Comparison of ENCODE assay signal across 27 mouse cellular contexts in the genomic region with DNA sequence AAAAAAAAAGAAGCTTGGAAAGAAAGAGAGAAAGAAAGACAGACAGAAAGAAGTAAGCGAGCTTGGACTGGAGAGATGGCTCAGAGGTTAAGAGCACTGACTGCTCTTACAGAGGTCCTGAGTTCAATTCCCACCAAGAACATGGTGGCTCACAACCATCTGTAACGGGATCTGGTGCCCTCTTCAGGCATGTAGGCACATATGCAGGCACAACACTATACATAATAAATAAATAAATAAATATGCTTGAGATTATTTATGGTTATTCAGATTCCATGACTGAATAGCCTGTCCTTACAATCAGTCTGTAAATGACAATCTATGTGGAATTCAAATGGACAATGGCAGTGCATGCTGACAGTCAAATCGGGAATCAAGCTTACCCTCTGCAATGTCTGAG. TPM values are rescaled to one million over a fixed set of nuclear protein-coding genes. Genes with fewer than 3 reads are reported as not detected.
DNase-seq lines count a peak whose midpoint lies in the region; ATAC-seq and TF ChIP-seq lines count a peak whose summit lies in the region.
"Had no signal": no experiment of that assay in that cellular context is flagged by ENCODE, and none has a peak within 500 bp of the region (broad histone marks: within the 10 kb centered on the region; RNA-seq: fewer than 3 reads in every experiment).

No protein-coding gene starts in this region.

- no peak overlapping the region for H3K9ac ChIP-seq in heart, postnatal 0 days (replicated peaks; ENCODE audit: low read depth, low read length)
- H3K9ac ChIP-seq in liver, embryonic 15.5 days = no peak overlapping the region
- H3K9ac ChIP-seq: embryonic facial prominence, embryonic 13.5 days; hindbrain, embryonic 14.5 days; midbrain, embryonic 12.5 days had no signal

- no peak overlapping the region for H3K4me3 ChIP-seq in heart, postnatal 0 days (ENCODE audit: low read depth, low read length)
- H3K4me3 ChIP-seq in liver, embryonic 15.5 days (replicated peaks) = no peak overlapping the region
- no peak overlapping the region for H3K4me3 ChIP-seq in cerebellum, adult 2 months (replicated peaks; ENCODE audit: insufficient read depth, low read depth, low read length)
- H3K4me3 ChIP-seq: embryonic facial prominence, embryonic 13.5 days; midbrain, embryonic 12.5 days had no signal

- no peak for ATAC-seq in heart, postnatal 0 days (ENCODE audit: insufficient read depth, low read depth)
- no peak for ATAC-seq in liver, embryonic 15.5 days (ENCODE audit: insufficient read depth)
- 0 out of 2 replicates have a peak, but pooled peaks have one; percentile 26 for ATAC-seq in neutrophil, adult 5-6 weeks (ENCODE audit: extremely low read depth, insufficient number of reproducible peaks, low FRiP score, poor library complexity, severe bottlenecking)

- H3K4me2 ChIP-seq in heart, postnatal 0 days (ENCODE audit: low read depth, low read length) = no peak overlapping the region
- no peak overlapping the region for H3K4me2 ChIP-seq in liver, embryonic 15.5 days
- H3K4me2 ChIP-seq: embryonic facial prominence, embryonic 13.5 days; hindbrain, embryonic 14.5 days; midbrain, embryonic 12.5 days had no signal

- H3K36me3 ChIP-seq in heart, postnatal 0 days (replicated peaks; ENCODE audit: control insufficient read depth, insufficient read depth, low read length) = no peaks in the 10 kb centered on the region
- peaks cover 45% of the 10 kb centered on the region for H3K36me3 ChIP-seq in liver, embryonic 15.5 days (replicated peaks)

- 88% methylated on average over 3 of the region's 3 CpGs for WGBS in heart, postnatal 0 days
- 79% methylated on average over 3 of the region's 3 CpGs for WGBS in liver, embryonic 15.5 days (ENCODE audit: insufficient replicate concordance)
- WGBS in cerebellum, adult 2 months = 95% methylated on average over 3 of the region's 3 CpGs

- intact Hi-C loops in heart, postnatal 14 days (cut with DNase I) = no loop called here

- H3K4me1 ChIP-seq in heart, postnatal 0 days (ENCODE audit: control insufficient read depth, insufficient read depth) = peaks cover 12% of the 10 kb centered on the region
- peaks cover 24% of the 10 kb centered on the region for H3K4me1 ChIP-seq in liver, embryonic 15.5 days (replicated peaks)
- no peaks in the 10 kb centered on the region for H3K4me1 ChIP-seq in cerebellum, adult 2 months (ENCODE audit: control insufficient read depth, insufficient read depth, low read length)
- H3K4me1 ChIP-seq: embryonic facial prominence, embryonic 13.5 days; midbrain, embryonic 12.5 days had no signal

- TF ChIP-seq POLR2A in cerebellum, adult 2 months (IDR thresholded peaks at IDR 0.05; ENCODE audit: borderline replicate concordance, insufficient read depth, low read length) = no peak

- no peaks in the 10 kb centered on the region for H3K9me3 ChIP-seq in heart, postnatal 0 days (replicated peaks; ENCODE audit: control insufficient read depth, low read length)
- H3K9me3 ChIP-seq in liver, embryonic 15.5 days (replicated peaks) = no peaks in the 10 kb centered on the region
- H3K9me3 ChIP-seq: embryonic facial prominence, embryonic 13.5 days; G1E; midbrain, embryonic 12.5 days had no signal

- no peak overlapping the region for H3K27ac ChIP-seq in heart, postnatal 0 days (ENCODE audit: low read depth)
- 0 out of 2 replicates have a peak overlapping the region, but pooled peaks have one; percentile 7 for H3K27ac ChIP-seq in liver, embryonic 15.5 days (replicated peaks)
- no peak overlapping the region for H3K27ac ChIP-seq in cerebellum, adult 2 months (ENCODE audit: insufficient read depth, low read length)
- H3K27ac ChIP-seq: embryonic facial prominence, embryonic 13.5 days; hindbrain, embryonic 14.5 days; macrophage; midbrain, embryonic 12.5 days had no signal

- no peak for DNase-seq in heart, postnatal 0 days (ENCODE audit: low spot score)
- DNase-seq in heart, postnatal 14 days = no peak
- DNase-seq in liver (no peak), ZHBTc4 (ENCODE audit: low read depth, low spot score) (peak; percentile 35)
- DNase-seq in cerebellum, adult 8-10 months = no peak
- no peak for DNase-seq in cerebellum, adult 2 months
- DNase-seq: adrenal gland, postnatal 10 days; cerebellum, adult 18-20 months; gastrocnemius, postnatal 25 days; heart, postnatal 10 days; kidney, adult 8-10 months; layer of hippocampus, postnatal 36 days; left cerebral cortex, postnatal 4 days; thymus, adult 18-20 months had no signal

- TF ChIP-seq EP300 in heart, postnatal 0 days (IDR thresholded peaks at IDR 0.05; ENCODE audit: low read depth) = no peak

- H3K27me3 ChIP-seq in heart, postnatal 0 days (ENCODE audit: control insufficient read depth, insufficient read depth, low read length) = no peaks in the 10 kb centered on the region
- H3K27me3 ChIP-seq in liver, embryonic 15.5 days = no peaks in the 10 kb centered on the region
- no peaks in the 10 kb centered on the region for H3K27me3 ChIP-seq in cerebellum, adult 2 months (ENCODE audit: control insufficient read depth, insufficient read depth, low read length)
- H3K27me3 ChIP-seq: embryonic facial prominence, embryonic 13.5 days; midbrain, embryonic 12.5 days had no signal

- peak; percentile 21 for TF ChIP-seq CTCF in heart, postnatal 0 days (IDR thresholded peaks at IDR 0.05; ENCODE audit: low read depth)
- TF ChIP-seq CTCF in cerebellum, adult 2 months (IDR thresholded peaks at IDR 0.05; ENCODE audit: borderline replicate concordance, insufficient read depth, low read depth, low read length) = no peak

RNA-seq across cellular contexts. Expression of a gene that starts 20.0 kb away (rescaled TPM):
- 24.2 and 30.6 TPM in 2 replicates for total RNA-seq in heart, postnatal 0 days (2014; rRNA removed; ENCODE audit: low replicate concordance)
- 27.4 and 29.7 TPM in 2 replicates for polyA plus RNA-seq in heart, postnatal 0 days (2015; fragmentation: Nextera tagmentation; extraction: Ambion mirVana)
- 10 to 100 TPM; 31.5 to 33.7 TPM for total RNA-seq in heart, postnatal 14 days (2021)
- polyA plus RNA-seq in liver, embryonic 15.5 days (2015; fragmentation: Nextera tagmentation; extraction: Ambion mirVana) = 37.0 and 37.6 TPM in 2 replicates
- 26.5 and 38.3 TPM in 2 replicates for total RNA-seq in neutrophil, adult 5-6 weeks (2017)
- 24.8 and 25.2 TPM in 2 replicates for polyA plus RNA-seq in cerebellum, adult 2 months (2012; rRNA removed)

RNA-seq across cellular contexts. Expression of a gene that starts 35.9 kb away (rescaled TPM):
- not detected in 2 replicates for total RNA-seq in heart, postnatal 0 days (2014; rRNA removed; ENCODE audit: low replicate concordance)
- polyA plus RNA-seq in heart, postnatal 0 days (2015; fragmentation: Nextera tagmentation; extraction: Ambion mirVana) = not detected in 2 replicates
- not detected for total RNA-seq in heart, postnatal 14 days (2021)
- not detected in 2 replicates for polyA plus RNA-seq in liver, embryonic 15.5 days (2015; fragmentation: Nextera tagmentation; extraction: Ambion mirVana)
- not detected in 2 replicates for total RNA-seq in neutrophil, adult 5-6 weeks (2017)
- polyA plus RNA-seq in cerebellum, adult 2 months (2012; rRNA removed) = not detected in 2 replicates
- total RNA-seq: adrenal gland, postnatal 10 days; gastrocnemius, postnatal 25 days; heart, postnatal 10 days; layer of hippocampus, postnatal 36 days; left cerebral cortex, postnatal 4 days had no signal
- polyA plus RNA-seq: C2C12; cortical plate, adult 2 months; embryonic facial prominence, embryonic 13.5 days; frontal cortex, adult 2 months; G1E; hindbrain, embryonic 14.5 days; large intestine, adult 2 months; liver, embryonic 16.5 days; macrophage; midbrain, embryonic 12.5 days; small intestine, adult 2 months had no signal

RNA-seq across cellular contexts. Expression of a gene that starts 38.3 kb away (rescaled TPM):
- 49.7 and 67.6 TPM in 2 replicates for total RNA-seq in heart, postnatal 0 days (2014; rRNA removed; ENCODE audit: low replicate concordance)
- polyA plus RNA-seq in heart, postnatal 0 days (2015; fragmentation: Nextera tagmentation; extraction: Ambion mirVana) = 140 and 150 TPM in 2 replicates
- 10 to 100 TPM; 47.4 to 51.4 TPM for total RNA-seq in heart, postnatal 14 days (2021)
- 151 and 166 TPM in 2 replicates for polyA plus RNA-seq in liver, embryonic 15.5 days (2015; fragmentation: Nextera tagmentation; extraction: Ambion mirVana)
- total RNA-seq in neutrophil, adult 5-6 weeks (2017) = 471 and 477 TPM in 2 replicates
- 238 and 258 TPM in 2 replicates for polyA plus RNA-seq in cerebellum, adult 2 months (2012; rRNA removed)
